Mouse (Mus musculus) kidney, adult 2 months (tissue): Measurements from ENCODE around the gene Shc1.

Experiments used
- CTCF ChIP-seq: fragments of 200-500 bp; conservative IDR thresholded peaks from 2 replicates; pipeline ENCODE4 v1.5.1; 2011; ENCODE audit warnings: low read depth, mild to moderate bottlenecking, control low read depth, low read length, moderate library complexity, mixed read lengths; ENCODE audit not compliant: insufficient read depth, insufficient read length
- POLR2A ChIP-seq: fragments of 200-500 bp; IDR thresholded peaks from one replicate; pipeline ENCODE4 v1.6.1; 2011; ENCODE audit warnings: low read depth, low read length, control low read depth

- peak; percentile 81 for TF ChIP-seq CTCF
- no peak for TF ChIP-seq POLR2A
Measured at GRCm38 (mm10) chr3:89456726-89457665, 38.8 kb downstream of the Shc1 start.
